Mouse (Mus musculus) hindbrain, embryonic 13.5 days (tissue): ENCODE measurements at regions not wholly inside any gene's neighbourhood (a gene's known extent, or its start where the extent isn't known, plus 50 kb on each side); places are given as distances from the start of the nearest gene placed in this dataset.

Experiments
- ATAC-seq: fragments of 200-750 bp; cut with Nextera tagmentation; 2 replicates; pipeline ENCODE4 v1.8.0; 2017; ENCODE audit warnings: moderate TSS enrichment; ENCODE audit not compliant: low FRiP score
- H3K27ac ChIP-seq: fragments of 300-500 bp; sonication (generic); 2 replicates; pipeline ENCODE4 v1.5.1; 2015; ENCODE audit warnings: inconsistent platforms, mild to moderate bottlenecking, moderate library complexity
- H3K27me3 ChIP-seq: fragments of 300-500 bp; sonication (generic); 2 replicates; pipeline ENCODE4 v1.6.1; 2015; ENCODE audit warnings: mild to moderate bottlenecking, inconsistent platforms
- H3K36me3 ChIP-seq: fragments of 300-500 bp; sonication (generic); 2 replicates; pipeline ENCODE4 v1.6.1; 2015; ENCODE audit warnings: mild to moderate bottlenecking, inconsistent platforms
- H3K4me1 ChIP-seq: fragments of 300-500 bp; sonication (generic); replicated peaks from 2 replicates; pipeline ENCODE4 v1.6.1; 2015; ENCODE audit warnings: inconsistent platforms
- H3K4me2 ChIP-seq: fragments of 300-500 bp; sonication (generic); 2 replicates; pipeline ENCODE4 v1.6.1; 2015; ENCODE audit warnings: inconsistent platforms, mild to moderate bottlenecking, moderate library complexity
- H3K4me3 ChIP-seq: fragments of 300-500 bp; sonication (generic); 2 replicates; pipeline ENCODE4 v1.5.1; 2015; ENCODE audit warnings: mild to moderate bottlenecking, inconsistent platforms
- H3K9ac ChIP-seq: fragments of 300-500 bp; sonication (generic); 2 replicates; pipeline ENCODE4 v1.6.1; 2015; ENCODE audit warnings: mild to moderate bottlenecking, inconsistent platforms
- H3K9me3 ChIP-seq: fragments of 300-500 bp; sonication (generic); 2 replicates; pipeline ENCODE4 v1.6.1; 2016; ENCODE audit warnings: inconsistent platforms
- WGBS: fragments of 180-500 bp; shearing (Covaris S2); methylation state at CpG from one replicate; pipeline ENCODE4 v1.1.7; 2015; 5-methylcytosine and 5-hydroxymethylcytosine counted together

GRCm38 (mm10) chr1:186229856-186230255 lies 112.7 kb upstream of the Lyplal1 start:
- no peak overlapping the region for H3K9ac ChIP-seq
- 86% methylated on average over 6 of the region's 6 CpGs for WGBS
- H3K4me2 ChIP-seq: no peak overlapping the region
- no peaks in the 10 kb centered on the region for H3K27me3 ChIP-seq
- ATAC-seq: no peak
- no peak overlapping the region for H3K4me3 ChIP-seq
- no peak overlapping the region for H3K27ac ChIP-seq
- H3K36me3 ChIP-seq: no peaks in the 10 kb centered on the region
- H3K9me3 ChIP-seq: peaks cover 5% of the 10 kb centered on the region; the same call in 1 of the 2 replicates
- H3K4me1 ChIP-seq: no peaks in the 10 kb centered on the region

DNA sequence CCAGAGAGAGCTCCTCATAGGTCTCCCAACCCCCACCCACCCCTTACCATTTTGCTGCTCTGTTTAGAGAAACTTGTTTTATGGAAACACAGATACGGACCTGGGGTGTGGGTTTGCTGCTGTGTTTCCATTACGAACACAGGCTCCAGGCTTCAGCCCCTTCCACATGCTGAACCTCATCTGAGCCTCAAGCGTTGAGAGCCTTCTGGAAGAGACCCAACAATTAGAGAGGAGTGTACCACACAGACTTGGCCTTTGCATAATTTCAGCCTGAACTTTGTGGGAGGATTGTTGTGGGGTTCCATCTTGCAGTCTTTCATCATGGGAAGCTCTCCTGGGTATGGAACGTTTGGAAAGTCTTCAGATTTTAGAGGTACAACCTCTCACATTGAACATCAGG lies 111.3 kb upstream of the Lyplal1 start:
- no peak for ATAC-seq
- Histone ChIP-seq H3K36me3 (no peaks in the 10 kb centered on the region), H3K27me3 (no peaks in the 10 kb centered on the region), H3K4me2 (no peak overlapping the region), H3K4me1 (peaks cover 3% of the 10 kb centered on the region; the same call in 1 of the 2 replicates), H3K27ac (no peak overlapping the region), H3K9ac (no peak overlapping the region), H3K9me3 (peaks cover 5% of the 10 kb centered on the region; the same call in 1 of the 2 replicates), H3K4me3 (no peak overlapping the region)
- 91% methylated on average over 4 of the region's 4 CpGs for WGBS

- Histone ChIP-seq H3K9me3 (peaks cover 5% of the 10 kb centered on the region; the same call in 1 of the 2 replicates), H3K9ac (no peak overlapping the region), H3K27ac (no peak overlapping the region), H3K4me1 (peaks cover 6% of the 10 kb centered on the region; the same call in 1 of the 2 replicates), H3K4me2 (no peak overlapping the region), H3K27me3 (no peaks in the 10 kb centered on the region), H3K36me3 (no peaks in the 10 kb centered on the region), H3K4me3 (no peak overlapping the region)
- WGBS: 73% methylated on average over 5 of the region's 5 CpGs
- ATAC-seq: no peak
Measured at GRCm38 (mm10) chr1:186224231-186224630, 107.1 kb upstream of the Lyplal1 start.

DNA sequence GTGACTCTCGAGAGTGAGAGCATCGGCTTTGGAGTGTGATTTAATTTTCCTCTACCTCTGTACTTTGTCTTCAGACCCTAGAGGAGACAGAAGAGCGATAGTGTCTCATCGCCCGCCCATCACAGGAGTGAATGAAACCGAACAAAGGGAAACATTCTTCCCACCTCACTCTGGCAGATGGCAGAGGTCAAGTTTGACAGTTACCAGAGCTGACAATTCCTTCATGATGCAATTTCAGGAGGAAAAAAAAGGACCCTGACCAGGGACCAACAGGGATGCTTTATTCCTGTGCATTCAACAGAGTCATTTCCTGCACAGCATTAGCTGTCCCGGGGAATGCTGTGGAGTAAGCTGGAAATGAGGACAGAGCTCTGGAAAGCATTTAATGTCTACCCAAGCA lies 106.3 kb upstream of the Lyplal1 start:
- ATAC-seq: no peak
- H3K4me3 ChIP-seq: no peak overlapping the region
- 0 out of 2 replicates have a peak overlapping the region, but pooled peaks have one; percentile 60 for H3K27ac ChIP-seq
- no peak overlapping the region for H3K4me2 ChIP-seq
- peaks cover 6% of the 10 kb centered on the region; the same call in 1 of the 2 replicates for H3K4me1 ChIP-seq
- 22% methylated on average over 7 of the region's 7 CpGs for WGBS
- no peaks in the 10 kb centered on the region for H3K27me3 ChIP-seq
- H3K9me3 ChIP-seq: peaks cover 5% of the 10 kb centered on the region; the same call in 1 of the 2 replicates
- no peaks in the 10 kb centered on the region for H3K36me3 ChIP-seq
- H3K9ac ChIP-seq: no peak overlapping the region

GRCm38 (mm10) chr1:186218995-186219394 lies 101.9 kb upstream of the Lyplal1 start:
- 88% methylated on average over 4 of the region's 4 CpGs for WGBS
- no peaks in the 10 kb centered on the region for H3K9me3 ChIP-seq

GRCm38 (mm10) chr1:186217198-186217597 lies 100.1 kb upstream of the Lyplal1 start:
- no peaks in the 10 kb centered on the region for H3K27me3 ChIP-seq
- H3K4me3 ChIP-seq: no peak overlapping the region
- ATAC-seq: no peak
- WGBS: 16% methylated on average over 3 of the region's 3 CpGs
- H3K9ac ChIP-seq: no peak overlapping the region
- H3K4me1 ChIP-seq: peaks cover 7% of the 10 kb centered on the region
- H3K4me2 ChIP-seq: no peak overlapping the region
- H3K36me3 ChIP-seq: no peaks in the 10 kb centered on the region
- peak overlapping the region; percentile 69 for H3K27ac ChIP-seq
- H3K9me3 ChIP-seq: no peaks in the 10 kb centered on the region

More at GRCm38 (mm10) chr1:186218995-186219394, 101.9 kb upstream of the Lyplal1 start:
- peaks cover 14% of the 10 kb centered on the region for H3K4me1 ChIP-seq
- H3K27me3 ChIP-seq: no peaks in the 10 kb centered on the region
- H3K27ac ChIP-seq: no peak overlapping the region
- no peaks in the 10 kb centered on the region for H3K36me3 ChIP-seq
- no peak for ATAC-seq
- no peak overlapping the region for H3K9ac ChIP-seq
- no peak overlapping the region for H3K4me2 ChIP-seq
- H3K4me3 ChIP-seq: no peak overlapping the region

DNA sequence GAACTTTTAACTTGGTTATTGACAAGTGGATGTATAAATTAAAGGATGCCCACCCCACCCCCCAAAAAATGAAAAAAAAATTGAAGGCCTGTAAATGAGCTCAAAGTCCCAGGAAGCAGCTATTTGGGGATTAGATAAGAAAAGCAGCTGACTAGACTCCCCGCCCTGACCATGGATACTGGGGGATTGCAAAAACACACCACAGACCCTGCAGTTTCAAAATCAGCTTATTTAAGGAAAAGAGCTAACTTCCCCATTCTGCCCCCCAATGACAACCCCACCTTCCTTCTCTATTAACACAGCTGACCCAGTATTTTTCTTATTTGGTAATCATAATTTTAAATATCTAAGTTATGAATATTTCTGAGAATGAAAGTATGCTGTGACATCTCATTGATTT lies 87.0 kb upstream of the Lyplal1 start:
- H3K27ac ChIP-seq: no peak overlapping the region
- 97% methylated on average over 1 of the region's 1 CpGs for WGBS
- no peak overlapping the region for H3K4me3 ChIP-seq
- no peak overlapping the region for H3K4me2 ChIP-seq
- no peak for ATAC-seq
- H3K36me3 ChIP-seq: no peaks in the 10 kb centered on the region
- no peaks in the 10 kb centered on the region for H3K27me3 ChIP-seq
- H3K4me1 ChIP-seq: no peaks in the 10 kb centered on the region
- no peaks in the 10 kb centered on the region for H3K9me3 ChIP-seq
- no peak overlapping the region for H3K9ac ChIP-seq

DNA sequence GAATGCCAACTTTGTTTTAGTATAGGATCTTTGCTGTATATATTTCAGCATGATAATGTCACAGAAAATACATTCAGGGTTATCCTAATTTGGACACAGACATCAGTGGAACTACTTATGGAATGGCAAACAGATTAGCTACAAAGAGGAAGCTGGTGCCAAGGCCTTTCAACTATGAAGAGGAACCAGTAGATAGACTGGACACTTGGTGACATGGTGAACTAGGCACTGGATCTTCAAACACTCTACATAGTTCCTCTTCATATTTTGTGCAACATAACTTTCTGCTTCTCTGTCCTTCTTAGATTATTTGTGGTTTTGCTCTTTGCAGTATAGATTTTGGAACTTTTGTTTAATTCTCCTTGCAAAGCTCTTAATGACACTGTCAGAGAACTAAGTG lies 85.4 kb upstream of the Lyplal1 start:
- ATAC-seq: no peak
- no peaks in the 10 kb centered on the region for H3K9me3 ChIP-seq
- no peak overlapping the region for H3K27ac ChIP-seq
- H3K9ac ChIP-seq: no peak overlapping the region
- H3K4me3 ChIP-seq: no peak overlapping the region
- H3K36me3 ChIP-seq: no peaks in the 10 kb centered on the region
- H3K4me2 ChIP-seq: no peak overlapping the region
- H3K27me3 ChIP-seq: no peaks in the 10 kb centered on the region
- no peaks in the 10 kb centered on the region for H3K4me1 ChIP-seq

GRCm38 (mm10) chr1:186198391-186198790 lies 81.3 kb upstream of the Lyplal1 start:
- ATAC-seq: no peak
- Histone ChIP-seq H3K27ac (no peak overlapping the region), H3K27me3 (no peaks in the 10 kb centered on the region), H3K4me2 (no peak overlapping the region), H3K4me3 (no peak overlapping the region), H3K4me1 (no peaks in the 10 kb centered on the region), H3K9ac (no peak overlapping the region), H3K36me3 (no peaks in the 10 kb centered on the region), H3K9me3 (no peaks in the 10 kb centered on the region)
- 90% methylated on average over 1 of the region's 1 CpGs for WGBS

- Histone ChIP-seq H3K27me3 (no peaks in the 10 kb centered on the region), H3K9me3 (no peaks in the 10 kb centered on the region)
- WGBS: 85% methylated on average over 2 of the region's 2 CpGs
Measured at GRCm38 (mm10) chr1:186197057-186197456, 79.9 kb upstream of the Lyplal1 start.

GRCm38 (mm10) chr1:186189390-186189789 lies 72.3 kb upstream of the Lyplal1 start:
- Histone ChIP-seq H3K4me2 (no peak overlapping the region), H3K36me3 (no peaks in the 10 kb centered on the region), H3K4me3 (no peak overlapping the region), H3K27me3 (no peaks in the 10 kb centered on the region), H3K27ac (no peak overlapping the region), H3K4me1 (peaks cover 8% of the 10 kb centered on the region), H3K9me3 (no peaks in the 10 kb centered on the region), H3K9ac (no peak overlapping the region)
- WGBS: 82% methylated on average over 11 of the region's 11 CpGs
- no peak for ATAC-seq

More at GRCm38 (mm10) chr1:186197057-186197456, 79.9 kb upstream of the Lyplal1 start:
- H3K4me1 ChIP-seq: no peaks in the 10 kb centered on the region
- no peak overlapping the region for H3K9ac ChIP-seq
- no peak overlapping the region for H3K4me2 ChIP-seq
- H3K36me3 ChIP-seq: no peaks in the 10 kb centered on the region
- H3K27ac ChIP-seq: no peak overlapping the region
- H3K4me3 ChIP-seq: no peak overlapping the region
- no peak for ATAC-seq

- Histone ChIP-seq H3K27me3 (no peaks in the 10 kb centered on the region), H3K4me2 (no peak overlapping the region), H3K9me3 (no peaks in the 10 kb centered on the region), H3K4me1 (peaks cover 21% of the 10 kb centered on the region), H3K36me3 (no peaks in the 10 kb centered on the region), H3K27ac (no peak overlapping the region), H3K4me3 (no peak overlapping the region), H3K9ac (no peak overlapping the region)
- no peak for ATAC-seq
- 67% methylated on average over 5 of the region's 5 CpGs for whole genome bisulfite sequencing
Measured at GRCm38 (mm10) chr1:186187372-186187771, 70.3 kb upstream of the Lyplal1 start.

GRCm38 (mm10) chr1:186183204-186183651 lies 66.1 kb upstream of the Lyplal1 start:
- WGBS: 71% methylated on average over 8 of the region's 8 CpGs
- H3K9me3 ChIP-seq: no peaks in the 10 kb centered on the region
- H3K36me3 ChIP-seq: no peaks in the 10 kb centered on the region
- H3K4me1 ChIP-seq: peaks cover 24% of the 10 kb centered on the region
- no peaks in the 10 kb centered on the region for H3K27me3 ChIP-seq
- H3K4me3 ChIP-seq: no peak overlapping the region
- peak; percentile 46; the same call in 1 of the 2 replicates for ATAC-seq
- peak overlapping the region; percentile 68 for H3K27ac ChIP-seq
- H3K4me2 ChIP-seq: peak overlapping the region; percentile 43
- H3K9ac ChIP-seq: peak overlapping the region; percentile 53; the same call in 1 of the 2 replicates
